Mouse (Mus musculus): Measurements from ENCODE around the gene Ap1s3.

DNA sequence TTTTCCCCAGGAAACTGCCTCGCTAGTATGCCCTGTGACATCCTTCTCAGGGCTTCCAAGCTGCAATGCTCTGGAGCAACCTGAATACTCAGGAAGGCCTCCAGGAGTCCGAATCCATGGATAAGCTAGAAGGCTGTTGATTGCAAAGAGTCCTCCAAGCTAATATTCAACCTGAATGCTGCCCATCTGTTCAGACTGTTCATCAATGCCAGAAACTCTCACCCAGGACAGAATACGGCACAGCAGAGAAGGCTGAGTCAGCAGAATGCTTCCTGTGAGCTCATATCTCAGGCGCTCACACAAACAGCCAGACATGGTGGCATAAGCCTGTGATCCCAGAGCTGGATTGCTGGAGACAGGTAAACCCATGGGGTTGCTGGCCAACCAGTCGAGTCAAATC lies 41.3 kb upstream of the Ap1s3 start:
- TF ChIP-seq EP300 (IDR thresholded peaks at IDR 0.05; ENCODE audit: low read depth) (no peak), CTCF (IDR thresholded peaks at IDR 0.05; ENCODE audit: low read depth) (no peak)

Data from liver, postnatal 0 days (tissue).